Mouse (Mus musculus) common myeloid progenitor, adult 5-6 weeks (primary cell): ENCODE results near the gene Ccdc27. TPM values are rescaled to one million over a fixed set of nuclear protein-coding genes. Genes with fewer than 3 reads are reported as not detected.

Experiments
- total RNA-seq: library from RNA; stranded (forward); fragments of 200-1000, 187-1606 nt; gene quantifications from 2 replicates; pipeline ENCODE4 v1.2.3, GENCODE M21; 2017

Ccdc27 gene
- total RNA-seq, 1 experiment from 2014 or later, result not detected

Other genes with a start within 250 kb of the Ccdc27 start
- gene A430005L14Rik, start 85.4 kb downstream of the Ccdc27 start, total RNA-seq, result 49.7 and 53.8 TPM in 2 replicates
- gene Dffb, start 67.6 kb downstream of the Ccdc27 start, total RNA-seq, result 9.7 and 11.6 TPM in 2 replicates
- 7.4 and 25.7 TPM in 2 replicates for gene Cep104, start 67.5 kb downstream of the Ccdc27 start, total RNA-seq
- gene Lrrc47, start 30.9 kb downstream of the Ccdc27 start, total RNA-seq, result 42.6 and 77.8 TPM in 2 replicates
- 7.9 and 14.7 TPM in 2 replicates for gene Smim1, start 16.4 kb downstream of the Ccdc27 start, total RNA-seq
- gene Trp73, start 97.5 kb upstream of the Ccdc27 start, total RNA-seq, result not detected in 2 replicates
- gene Wrap73, start 99.7 kb upstream of the Ccdc27 start, total RNA-seq, result 9.5 and 10.4 TPM in 2 replicates
- 34.9 and 39.8 TPM in 2 replicates for gene Tprgl, start 118.0 kb upstream of the Ccdc27 start, total RNA-seq
- gene Megf6, start 128.1 kb upstream of the Ccdc27 start, total RNA-seq, result not detected in 2 replicates